Mouse (Mus musculus) testis, adult 10 weeks (tissue): Measurements from ENCODE around the gene Ptprn2. TPM values are rescaled to one million over a fixed set of nuclear protein-coding genes. Genes with fewer than 3 reads are reported as not detected.

Experiments used
- polyA plus RNA-seq: library from polyadenylated mRNA; stranded (reverse); fragments of 350-450 nt; fragmentation: Illumina TruSeq; extraction: RNeasy Lipid Tissue Mini Kit (QIAGEN cat#74804); gene quantifications from one replicate; pipeline ENCODE4 v1.2.3, GENCODE M21; 2014; ENCODE audit warnings: low read depth, low replicate concordance

The Ptprn2 gene
- polyA plus RNA-seq = 0.63 TPM

DNA sequence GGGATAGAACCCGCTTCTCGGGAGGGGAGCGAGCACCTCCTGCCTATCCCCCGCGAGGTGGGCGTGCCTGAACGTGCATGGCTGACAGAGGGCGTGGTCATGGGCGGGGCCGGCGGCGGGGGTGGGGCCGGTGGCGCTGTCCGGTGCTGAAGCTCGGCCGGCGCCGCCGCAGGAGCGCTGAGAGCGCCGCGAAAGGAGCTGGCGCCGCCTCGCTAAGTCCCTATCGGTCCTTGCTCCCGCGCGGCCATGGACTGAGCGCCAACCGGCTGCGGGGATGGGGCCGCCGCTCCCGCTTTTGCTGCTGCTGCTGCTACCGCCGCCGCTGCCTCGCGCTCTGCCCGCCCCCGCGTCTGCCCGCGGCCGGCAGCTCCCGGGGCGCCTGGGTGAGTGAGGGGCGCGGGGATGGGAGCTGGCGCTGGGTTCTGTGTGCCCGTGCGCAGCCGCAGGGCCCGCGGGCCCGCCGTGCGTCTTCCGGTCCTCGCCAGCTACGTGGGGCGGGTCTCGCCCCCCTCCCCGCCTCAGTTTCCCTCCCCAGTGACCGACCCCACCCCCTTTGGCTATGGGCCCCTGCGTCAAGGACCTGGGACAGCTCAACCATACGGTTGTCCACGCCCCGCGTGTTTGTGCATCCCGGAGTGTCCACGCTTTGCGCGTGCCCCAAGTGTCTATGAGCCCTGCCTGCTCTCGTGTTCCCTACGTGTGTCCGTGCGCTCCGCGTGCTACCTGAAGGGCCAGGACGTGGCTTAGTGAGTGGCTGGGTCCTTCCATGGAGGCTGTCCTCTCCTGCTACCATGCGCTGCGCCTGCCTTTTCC, at the start of gene Ptprn2:
TSS of gene Ptprn2 (plus strand) at position 130 of the 813 bp plus-strand sequence.

Other genes starting within 250 kb of the Ptprn2 start
- gene Wdr60, start 222.7 kb upstream of the Ptprn2 start, polyA plus RNA-seq = 88.4 TPM
- gene Gm11027, start 210.3 kb upstream of the Ptprn2 start, polyA plus RNA-seq = not detected
- gene Esyt2, start 204.5 kb upstream of the Ptprn2 start, polyA plus RNA-seq = 30.8 TPM
- gene Ncapg2, start 80.3 kb upstream of the Ptprn2 start, polyA plus RNA-seq = 42.0 TPM